Mouse (Mus musculus) C2C12 (cell line): Measurements from ENCODE around the gene Il6ra. TPM values are rescaled to one million over a fixed set of nuclear protein-coding genes. Genes with fewer than 3 reads are reported as not detected.

ENCODE experiments used
- H3K27me3 ChIP-seq: one replicate; pipeline ENCODE4 v1.6.1; 2011; ENCODE audit not compliant: control insufficient read depth, insufficient read depth, insufficient read length
- H3K36me3 ChIP-seq: one replicate; pipeline ENCODE4 v1.6.1; 2011; ENCODE audit not compliant: control insufficient read depth, insufficient read depth
- H3K4me3 ChIP-seq: one replicate; pipeline ENCODE4 v1.5.1; 2011; ENCODE audit warnings: mild to moderate bottlenecking, control low read depth; ENCODE audit not compliant: poor library complexity, insufficient read depth, severe bottlenecking
- H3K79me2 ChIP-seq: one replicate; pipeline ENCODE4 v1.6.1; 2011; ENCODE audit not compliant: control insufficient read depth, insufficient read depth
- H3K79me3 ChIP-seq: one replicate; pipeline ENCODE4 v1.6.1; 2011; ENCODE audit warnings: low read depth, control low read depth
- H3ac ChIP-seq: one replicate; pipeline ENCODE3; 2011; ENCODE audit warnings: low read depth; ENCODE audit not compliant: control insufficient read depth, insufficient read length
- CEBPB ChIP-seq: IDR thresholded peaks from one replicate; pipeline ENCODE4 v1.6.1; 2011; ENCODE audit warnings: low read depth, mild to moderate bottlenecking, control low read depth, moderate library complexity
- CTCF ChIP-seq: IDR thresholded peaks from one replicate; pipeline ENCODE4 v1.5.1; 2011; ENCODE audit not compliant: control insufficient read depth, insufficient read depth, insufficient read length
- FOSL1 ChIP-seq: IDR thresholded peaks from one replicate; pipeline ENCODE4 v1.8.0; 2011; ENCODE audit warnings: mild to moderate bottlenecking, low read length; ENCODE audit not compliant: poor library complexity, insufficient read depth, severe bottlenecking
- MAX ChIP-seq: IDR thresholded peaks from one replicate; pipeline ENCODE4 v1.6.1; 2011; ENCODE audit warnings: mild to moderate bottlenecking, control low read depth
- MYOD1 ChIP-seq: IDR thresholded peaks from one replicate; pipeline ENCODE4 v1.6.1; 2011; ENCODE audit warnings: low read depth; ENCODE audit not compliant: control insufficient read depth, insufficient read length
- MYOG ChIP-seq: IDR thresholded peaks from one replicate; pipeline ENCODE4 v1.6.1; 2011; ENCODE audit not compliant: control insufficient read depth, insufficient read length; ENCODE audit errors: extremely low read depth
- USF1 ChIP-seq: IDR thresholded peaks from one replicate; pipeline ENCODE4 v1.6.1; 2011; ENCODE audit warnings: low read depth, mild to moderate bottlenecking, control low read depth, moderate library complexity
- polyA plus RNA-seq: library from polyadenylated mRNA; unstranded; fragments of >200 nt; fragmentation: generic; extraction: Trizol; gene quantifications from one replicate; pipeline ENCODE4 v1.2.1, GENCODE M21; 2012; ENCODE audit warnings: missing spikeins

The Il6ra gene
- polyA plus RNA-seq, 1 experiment: 1.2 TPM

DNA sequence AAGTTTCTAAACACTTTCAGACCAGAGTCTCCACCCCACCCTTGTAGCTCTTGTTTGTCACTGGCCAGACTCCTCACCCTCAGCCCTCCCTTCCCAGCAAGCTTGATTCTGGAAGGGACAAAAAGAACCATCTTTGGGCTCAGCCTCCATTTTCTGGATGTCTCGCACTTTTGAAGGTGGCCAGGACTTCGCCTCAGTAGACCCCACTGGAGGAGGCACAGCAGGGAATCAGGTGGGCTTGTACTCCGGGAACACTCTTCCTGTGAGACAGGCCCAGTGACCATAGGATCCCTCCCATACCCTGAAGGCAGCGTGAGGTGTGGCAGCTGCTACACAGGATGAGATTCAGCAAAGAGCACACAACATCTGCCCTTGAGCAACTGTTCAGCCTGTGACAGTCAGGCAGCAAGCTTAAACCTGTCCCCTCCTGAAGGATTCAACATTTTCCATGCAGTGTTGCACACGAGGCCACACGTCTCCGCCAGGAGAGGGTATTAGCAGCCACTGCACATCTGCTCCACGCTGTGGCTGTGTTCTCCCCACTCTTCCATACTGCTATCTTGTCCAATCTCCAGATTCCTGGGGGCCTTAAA, 15.7 kb downstream of the Il6ra start:
- H3K79me2 ChIP-seq: peaks cover 18% of the 10 kb centered on the region
- peak overlapping the region; percentile 54 for H3ac ChIP-seq
- H3K79me3 ChIP-seq: no peaks in the 10 kb centered on the region
- H3K4me3 ChIP-seq: no peak overlapping the region
- TF ChIP-seq CEBPB (no peak), MAX (no peak), FOSL1 (no peak), USF1 (no peak), MYOD1 (no peak), CTCF (no peak), MYOG (no peak)
- no peaks in the 10 kb centered on the region for H3K27me3 ChIP-seq
- H3K36me3 ChIP-seq: no peaks in the 10 kb centered on the region

GRCm38 (mm10) chr3:89896571-89896970, 16.4 kb downstream of the Il6ra start:
- no peaks in the 10 kb centered on the region for H3K27me3 ChIP-seq
- no peaks in the 10 kb centered on the region for H3K79me3 ChIP-seq
- H3K4me3 ChIP-seq: peak overlapping the region; percentile 7
- H3K36me3 ChIP-seq: no peaks in the 10 kb centered on the region
- H3K79me2 ChIP-seq: peaks cover 17% of the 10 kb centered on the region
- peak; percentile 80 for TF ChIP-seq FOSL1
- TF ChIP-seq MYOG: no peak
- TF ChIP-seq MYOD1: peak; percentile 30
- peak overlapping the region; percentile 15 for H3ac ChIP-seq

- Histone ChIP-seq H3K79me2 (peaks cover 12% of the 10 kb centered on the region), H3K4me3 (no peak overlapping the region), H3K79me3 (no peaks in the 10 kb centered on the region), H3K36me3 (no peaks in the 10 kb centered on the region), H3ac (no peak overlapping the region), H3K27me3 (no peaks in the 10 kb centered on the region)
- TF ChIP-seq USF1 (no peak), MYOD1 (no peak), FOSL1 (no peak), MYOG (no peak), MAX (no peak), CTCF (no peak), CEBPB (no peak)
Observed at GRCm38 (mm10) chr3:89892517-89893106, 20.4 kb downstream of the Il6ra start.

DNA sequence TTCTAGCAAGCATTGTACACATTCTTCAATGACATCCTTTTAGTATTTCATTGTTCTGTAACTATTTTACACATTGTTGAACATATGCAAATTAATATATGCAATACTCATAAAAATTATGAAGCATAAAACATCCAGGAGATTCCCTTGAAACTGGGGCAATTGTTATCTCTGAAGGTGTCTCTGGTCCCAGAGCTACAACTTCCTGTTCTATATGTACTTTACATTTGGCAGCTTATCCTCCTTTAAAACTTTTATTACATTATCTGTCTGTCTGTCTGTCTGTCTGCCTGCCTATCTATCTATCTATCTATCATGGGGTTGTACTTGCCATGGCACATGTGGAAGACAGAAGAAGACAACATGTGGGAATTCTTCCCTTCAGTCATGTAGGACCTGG, 21.3 kb downstream of the Il6ra start:
- Histone ChIP-seq H3K4me3 (no peak overlapping the region), H3K36me3 (no peaks in the 10 kb centered on the region), H3K79me3 (no peaks in the 10 kb centered on the region), H3ac (no peak overlapping the region), H3K27me3 (no peaks in the 10 kb centered on the region), H3K79me2 (peaks cover 12% of the 10 kb centered on the region)
- no peak for TF ChIP-seq CTCF
- no peak for TF ChIP-seq MYOG
- no peak for TF ChIP-seq MYOD1
- no peak for TF ChIP-seq MAX
- no peak for TF ChIP-seq USF1
- TF ChIP-seq CEBPB: no peak
- no peak for TF ChIP-seq FOSL1

DNA sequence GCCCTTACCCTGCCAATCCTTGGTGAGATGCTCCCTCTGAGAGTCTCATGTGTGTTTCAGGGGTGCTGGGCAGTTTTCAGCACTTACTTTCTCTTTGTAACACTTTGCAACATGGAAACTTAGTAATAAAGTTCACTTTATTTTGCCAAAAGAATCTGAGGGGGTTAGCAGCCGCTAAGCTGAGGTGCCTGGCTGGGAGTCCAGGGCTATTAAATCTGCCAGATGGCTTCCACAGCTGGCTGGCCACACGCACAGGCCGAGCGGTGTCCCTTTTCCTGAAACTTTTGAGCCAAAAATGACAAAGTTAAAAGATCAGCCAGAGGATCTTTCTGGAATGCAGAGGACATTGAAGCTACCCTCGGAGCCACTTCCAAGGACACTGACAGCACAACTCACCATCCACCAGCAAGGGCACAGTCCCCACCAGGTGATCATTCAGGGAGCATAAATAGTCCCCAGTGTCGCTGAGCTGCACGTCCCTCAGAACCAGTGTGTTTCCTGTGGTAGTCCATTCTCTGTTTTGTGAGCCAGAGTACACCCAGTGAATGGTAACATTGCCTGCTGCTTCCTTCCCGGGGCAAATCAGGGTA, 23.1 kb downstream of the Il6ra start:
- Histone ChIP-seq H3K27me3 (no peaks in the 10 kb centered on the region), H3K4me3 (no peak overlapping the region), H3ac (no peak overlapping the region), H3K36me3 (no peaks in the 10 kb centered on the region), H3K79me3 (no peaks in the 10 kb centered on the region), H3K79me2 (peaks cover 8% of the 10 kb centered on the region)
- TF ChIP-seq MYOD1: no peak
- no peak for TF ChIP-seq MYOG
- no peak for TF ChIP-seq CTCF
- TF ChIP-seq MAX: no peak
- TF ChIP-seq FOSL1: no peak
- no peak for TF ChIP-seq USF1
- TF ChIP-seq CEBPB: no peak
